Mouse (Mus musculus) forebrain, embryonic 16.5 days (tissue): ENCODE measurements around the gene Upk3bl. TPM values are rescaled to one million over a fixed set of nuclear protein-coding genes. Genes with fewer than 3 reads are reported as not detected.
"Not testable (repeated sequence)": the region's sequence is repeated elsewhere in the genome, so short reads cannot be mapped to it uniquely, and the experiment has no call there.

Source experiments
- ATAC-seq: fragments of 200-750 bp; cut with Nextera tagmentation; 2 replicates; pipeline ENCODE4 v1.8.0; 2017; ENCODE audit warnings: mild to moderate bottlenecking, moderate library complexity
- H3K27ac ChIP-seq: fragments of 300-500 bp; sonication (generic); 2 replicates; pipeline ENCODE4 v1.5.1; 2014; ENCODE audit warnings: low read length, control low read depth
- H3K27me3 ChIP-seq: fragments of 300-500 bp; sonication (generic); replicated peaks from 2 replicates; pipeline ENCODE4 v1.6.1; 2014; ENCODE audit warnings: low read length; ENCODE audit not compliant: control insufficient read depth, insufficient read depth
- H3K36me3 ChIP-seq: fragments of 300-500 bp; sonication (generic); 2 replicates; pipeline ENCODE4 v1.6.1; 2014; ENCODE audit not compliant: control insufficient read depth, insufficient read depth
- H3K4me1 ChIP-seq: fragments of 300-500 bp; sonication (generic); replicated peaks from 2 replicates; pipeline ENCODE4 v1.6.1; 2014; ENCODE audit warnings: low read length; ENCODE audit not compliant: control insufficient read depth, insufficient read depth
- H3K4me2 ChIP-seq: fragments of 300-500 bp; sonication (generic); 2 replicates; pipeline ENCODE4 v1.6.1; 2014; ENCODE audit warnings: mild to moderate bottlenecking, low read length, control low read depth
- H3K4me3 ChIP-seq: fragments of 300-500 bp; sonication (generic); replicated peaks from 2 replicates; pipeline ENCODE4 v1.5.1; 2014; ENCODE audit warnings: mild to moderate bottlenecking, low read length, control low read depth
- H3K9ac ChIP-seq: fragments of 300-500 bp; sonication (generic); replicated peaks from 2 replicates; pipeline ENCODE4 v1.6.1; 2014; ENCODE audit warnings: low read depth, low read length, control low read depth
- H3K9me3 ChIP-seq: fragments of 300-500 bp; sonication (generic); 2 replicates; pipeline ENCODE4 v1.6.1; 2016; ENCODE audit warnings: low read length; ENCODE audit not compliant: control insufficient read depth
- WGBS: fragments of 180-500 bp; shearing (Covaris S2); extraction: QIAGEN DNeasy Blood & Tissue Kit; methylation state at CpG from one replicate; pipeline ENCODE4 v1.1.7; 2014; 5-methylcytosine and 5-hydroxymethylcytosine counted together
- polyA plus RNA-seq: library from polyadenylated mRNA; unstranded; fragments of >200 nt; fragmentation: Nextera tagmentation; extraction: Ambion mirVana; gene quantifications from 2 replicates; pipeline ENCODE4 v1.2.1, GENCODE M21; 2015

Gene Upk3bl
- polyA plus RNA-seq, 1 experiment from 2014 or later: not detected

DNA sequence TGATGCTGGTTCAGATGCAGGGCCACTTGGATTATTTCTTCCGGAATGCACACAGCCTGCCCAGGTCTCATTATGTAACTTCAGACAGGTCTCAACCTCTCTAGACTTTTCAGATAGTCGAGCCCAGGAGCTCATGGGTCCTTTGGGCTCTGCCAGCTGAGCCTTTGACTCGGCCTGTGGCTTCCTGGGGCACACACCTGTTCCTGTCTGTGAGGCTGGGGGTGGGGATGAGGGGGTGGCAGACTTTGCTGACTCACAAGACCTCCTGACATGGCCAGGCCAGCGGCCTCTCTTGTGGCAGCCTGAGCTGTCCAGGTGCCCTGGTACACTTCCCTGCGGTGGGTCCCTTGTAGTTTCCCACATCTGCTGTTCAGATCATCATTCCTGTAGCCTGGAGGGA lies 37.6 kb downstream of the Upk3bl start:
- H3K9ac ChIP-seq: no peak overlapping the region
- H3K4me3 ChIP-seq: no peak overlapping the region
- H3K4me1 ChIP-seq: no peaks in the 10 kb centered on the region
- WGBS: 74% methylated on average over 5 of the region's 5 CpGs
- no peak overlapping the region for H3K27ac ChIP-seq
- H3K27me3 ChIP-seq: no peaks in the 10 kb centered on the region
- no peaks in the 10 kb centered on the region for H3K36me3 ChIP-seq
- no peak for ATAC-seq
- H3K4me2 ChIP-seq: no peak overlapping the region
- no peaks in the 10 kb centered on the region for H3K9me3 ChIP-seq

DNA sequence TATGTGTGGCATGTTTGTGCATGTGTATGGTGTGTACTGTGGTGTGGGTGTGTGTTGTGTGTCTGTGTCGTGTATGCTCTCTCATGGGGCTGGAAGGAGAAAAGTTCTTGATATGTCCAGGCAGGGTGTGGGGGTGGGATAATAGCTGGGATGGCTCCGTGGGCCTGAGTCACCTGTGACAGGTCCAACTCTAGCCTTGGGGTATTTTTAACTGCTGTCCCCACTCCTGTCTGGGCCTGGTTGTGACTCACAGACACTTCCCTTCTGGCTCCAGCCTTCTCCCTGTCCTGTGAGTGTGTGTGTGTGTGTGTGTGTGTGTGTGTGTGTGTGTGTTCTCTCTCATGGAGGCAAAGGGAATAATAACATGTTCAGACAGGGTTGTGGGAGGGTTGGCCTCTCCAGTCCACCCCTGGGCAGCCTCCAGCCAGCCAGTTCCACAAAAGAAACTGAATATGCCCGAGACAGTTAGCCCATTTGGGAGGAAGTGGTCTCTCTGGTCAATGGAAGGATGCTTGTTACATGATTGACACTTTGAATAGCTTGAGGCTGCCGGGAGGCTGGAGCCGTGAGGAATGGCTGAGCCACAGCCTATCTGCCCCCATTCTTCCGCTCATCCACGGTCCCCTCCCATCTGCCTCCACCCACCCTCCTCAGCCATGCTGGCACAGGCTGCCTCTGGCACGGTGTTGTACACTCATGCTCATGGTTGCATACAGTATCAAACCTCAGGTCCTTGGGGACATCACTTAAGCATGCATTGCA lies 40.1 kb downstream of the Upk3bl start:
- 46% methylated on average over 8 of the region's 8 CpGs for WGBS

DNA sequence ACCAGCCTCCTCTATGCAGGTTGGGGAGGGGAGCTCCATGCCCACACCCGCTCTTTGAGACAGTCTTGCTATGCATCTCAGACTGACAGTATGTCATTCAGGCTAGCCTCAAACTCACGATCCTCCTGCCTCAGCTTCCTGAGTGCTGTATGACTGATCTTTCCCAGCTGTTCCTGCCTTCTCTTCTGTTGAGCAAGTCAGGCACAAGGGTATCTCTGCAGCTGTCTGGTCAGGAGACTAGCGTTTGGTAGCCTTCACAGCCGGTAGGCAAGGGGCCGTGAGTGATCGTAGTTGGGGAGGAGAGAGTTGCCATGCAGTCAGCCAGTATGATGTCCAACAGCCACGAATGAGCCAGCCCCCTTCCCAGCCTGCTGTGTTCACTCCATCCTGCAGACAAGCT lies 40.8 kb downstream of the Upk3bl start:
- no peaks in the 10 kb centered on the region for H3K27me3 ChIP-seq
- no peak for ATAC-seq
- H3K9ac ChIP-seq: no peak overlapping the region
- H3K27ac ChIP-seq: no peak overlapping the region
- no peak overlapping the region for H3K4me2 ChIP-seq
- WGBS: 68% methylated on average over 7 of the region's 7 CpGs
- no peak overlapping the region for H3K4me3 ChIP-seq
- H3K36me3 ChIP-seq: no peaks in the 10 kb centered on the region
- H3K9me3 ChIP-seq: no peaks in the 10 kb centered on the region
- H3K4me1 ChIP-seq: no peaks in the 10 kb centered on the region

More for the DNA sequence above, 40.1 kb downstream of the Upk3bl start:
- no peak for ATAC-seq
- Histone ChIP-seq H3K4me1 (no peaks in the 10 kb centered on the region), H3K9ac (no peak overlapping the region), H3K9me3 (no peaks in the 10 kb centered on the region), H3K4me3 (no peak overlapping the region), H3K4me2 (no peak overlapping the region), H3K27ac (no peak overlapping the region), H3K36me3 (no peaks in the 10 kb centered on the region), H3K27me3 (no peaks in the 10 kb centered on the region)

DNA sequence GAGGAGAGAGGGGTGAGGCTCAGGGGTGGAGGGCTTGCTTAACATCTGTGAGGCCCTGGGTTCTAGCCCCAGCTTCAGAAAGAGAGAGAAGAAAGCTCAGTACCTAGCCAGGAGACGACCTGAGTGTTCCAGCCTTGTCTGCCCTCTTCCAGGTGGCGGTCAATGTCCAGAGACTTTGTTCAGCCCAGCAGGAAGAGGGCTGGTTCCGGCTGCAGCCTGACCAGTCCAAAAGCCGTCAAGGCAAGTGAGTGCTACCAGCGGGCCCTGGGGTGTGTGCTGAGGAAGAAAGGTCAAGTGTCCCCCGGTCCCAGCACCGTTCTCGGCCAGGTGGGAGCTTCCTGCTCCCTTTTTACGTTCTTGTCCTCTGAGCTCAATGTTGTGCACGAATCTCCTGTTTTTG lies 44.2 kb downstream of the Upk3bl start:
- peaks cover 6% of the 10 kb centered on the region; the same call in 1 of the 2 replicates for H3K4me1 ChIP-seq
- 84% methylated on average over 10 of the region's 10 CpGs for WGBS
- no peaks in the 10 kb centered on the region for H3K36me3 ChIP-seq
- H3K27me3 ChIP-seq: 0 out of 2 replicates have a peak, but pooled peaks cover 2% of the 10 kb centered on the region
- no peak overlapping the region for H3K27ac ChIP-seq
- no peak overlapping the region for H3K4me2 ChIP-seq
- no peak for ATAC-seq
- H3K9ac ChIP-seq: no peak overlapping the region
- H3K4me3 ChIP-seq: no peak overlapping the region
- H3K9me3 ChIP-seq: no peaks in the 10 kb centered on the region

DNA sequence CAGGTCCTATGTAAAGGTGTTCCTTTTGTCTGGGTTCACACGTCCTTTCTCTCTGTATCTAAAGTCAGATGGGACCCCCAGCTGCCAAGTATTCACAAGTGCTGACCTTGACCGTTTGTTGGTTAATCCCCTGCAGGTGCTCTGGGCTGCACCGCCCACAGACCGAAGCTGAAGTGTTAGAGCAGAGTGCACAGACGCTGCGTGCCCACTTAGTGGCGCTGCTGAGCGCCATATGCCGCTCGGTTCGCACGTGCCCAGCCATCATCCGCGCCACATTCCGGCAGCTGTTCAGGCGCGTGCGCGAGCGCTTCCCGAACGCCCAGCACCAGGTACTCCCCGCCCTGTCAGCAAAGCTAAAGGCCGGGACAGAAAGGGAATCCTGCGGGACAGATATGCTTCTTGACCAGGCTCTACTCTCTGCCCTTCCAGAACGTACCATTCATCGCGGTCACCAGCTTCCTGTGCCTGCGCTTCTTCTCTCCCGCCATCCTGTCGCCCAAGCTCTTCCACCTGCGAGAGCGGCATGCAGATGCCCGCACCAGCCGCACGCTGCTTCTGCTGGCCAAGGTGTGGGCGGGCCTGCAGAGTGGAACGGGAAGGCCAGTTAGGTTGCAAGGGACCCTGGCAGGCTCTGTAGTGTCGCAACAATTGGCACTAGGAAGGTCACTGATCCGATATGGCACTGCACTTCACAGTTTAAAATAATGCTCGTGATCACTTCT lies 48.0 kb downstream of the Upk3bl start:
- ATAC-seq: peak; percentile 94
- WGBS: 6% methylated on average over 41 of the region's 41 CpGs
- Histone ChIP-seq H3K9me3 (no peaks in the 10 kb centered on the region), H3K4me1 (peaks cover 6% of the 10 kb centered on the region; the same call in 1 of the 2 replicates), H3K36me3 (no peaks in the 10 kb centered on the region), H3K9ac (peak overlapping the region; percentile 62), H3K4me3 (peak overlapping the region; percentile 44), H3K4me2 (peak overlapping the region; percentile 82), H3K27ac (no peak overlapping the region), H3K27me3 (0 out of 2 replicates have a peak, but pooled peaks cover 2% of the 10 kb centered on the region)

DNA sequence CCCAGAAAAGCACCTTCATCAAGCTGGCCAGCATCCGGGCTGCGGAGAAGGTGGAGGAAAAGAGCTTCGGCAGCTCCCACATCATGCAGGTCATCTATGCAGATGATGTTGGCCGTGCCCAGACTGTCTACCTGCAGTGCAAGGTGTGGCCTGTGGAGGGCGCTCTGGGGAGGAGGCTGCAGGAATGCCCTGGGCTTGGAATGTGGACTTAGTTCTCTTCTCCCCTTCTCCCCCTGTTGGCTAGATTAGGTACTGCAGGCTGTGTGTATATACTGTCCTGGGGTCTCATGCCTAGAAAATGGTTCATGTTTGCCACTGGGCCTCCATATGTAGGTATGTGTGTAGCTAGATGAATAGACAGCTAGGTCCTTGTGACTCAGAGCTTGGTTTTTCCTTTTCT lies 50.2 kb downstream of the Upk3bl start:
- Histone ChIP-seq H3K9ac (no peak overlapping the region), H3K4me1 (peaks cover 6% of the 10 kb centered on the region; the same call in 1 of the 2 replicates), H3K4me2 (no peak overlapping the region), H3K27me3 (0 out of 2 replicates have a peak, but pooled peaks cover 2% of the 10 kb centered on the region), H3K27ac (no peak overlapping the region), H3K9me3 (no peaks in the 10 kb centered on the region), H3K4me3 (no peak overlapping the region), H3K36me3 (no peaks in the 10 kb centered on the region)
- WGBS: 91% methylated on average over 5 of the region's 5 CpGs
- ATAC-seq: no peak

DNA sequence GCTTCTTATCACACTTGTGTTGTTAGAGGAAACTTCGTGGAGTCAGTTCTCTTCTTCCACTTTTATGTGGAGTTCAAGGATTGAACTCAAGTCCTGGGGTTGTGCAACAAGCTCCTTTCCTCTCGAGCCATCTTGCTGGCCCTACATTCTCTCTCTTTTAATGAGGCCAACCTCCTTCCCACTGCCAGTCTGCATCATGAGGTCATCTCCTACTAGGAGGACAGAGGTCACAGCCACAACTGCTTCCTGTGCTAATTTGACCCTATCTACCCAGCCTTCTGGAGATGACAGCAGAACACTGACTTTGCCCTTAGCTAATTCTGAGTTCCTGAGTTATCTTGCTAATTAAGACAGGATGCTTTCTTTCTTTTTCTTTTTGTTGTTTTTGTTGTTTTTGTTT lies 54.2 kb downstream of the Upk3bl start:
- H3K9ac ChIP-seq: no peak overlapping the region
- H3K4me2 ChIP-seq: no peak overlapping the region
- no peaks in the 10 kb centered on the region for H3K9me3 ChIP-seq
- H3K27ac ChIP-seq: no peak overlapping the region
- H3K36me3 ChIP-seq: no peaks in the 10 kb centered on the region
- no peak overlapping the region for H3K4me3 ChIP-seq
- ATAC-seq: no peak
- H3K27me3 ChIP-seq: no peaks in the 10 kb centered on the region
- 60% methylated on average over 2 of the region's 2 CpGs for WGBS
- H3K4me1 ChIP-seq: no peaks in the 10 kb centered on the region

DNA sequence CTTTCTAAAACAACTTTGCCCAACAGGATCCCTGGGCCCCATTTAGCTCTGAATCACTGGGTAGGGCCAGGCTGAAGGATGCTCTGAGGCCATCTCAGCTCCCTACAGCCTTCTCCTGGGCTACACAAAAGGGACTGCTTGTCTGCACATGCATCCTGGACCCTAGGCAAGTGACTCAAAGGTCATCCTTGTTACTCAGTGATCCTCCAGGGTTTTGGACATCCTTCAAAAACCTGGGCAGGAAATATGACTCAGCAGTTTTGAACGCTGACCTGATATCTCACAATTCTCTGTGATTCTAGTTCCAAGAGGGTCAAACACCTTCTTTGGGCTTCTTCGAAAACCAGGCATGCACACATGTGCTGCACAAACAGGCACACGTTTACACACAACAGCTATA lies 54.8 kb downstream of the Upk3bl start:
- Histone ChIP-seq H3K4me3 (no peak overlapping the region), H3K9me3 (no peaks in the 10 kb centered on the region), H3K4me1 (no peaks in the 10 kb centered on the region), H3K9ac (no peak overlapping the region), H3K4me2 (no peak overlapping the region), H3K27ac (no peak overlapping the region), H3K27me3 (no peaks in the 10 kb centered on the region), H3K36me3 (no peaks in the 10 kb centered on the region)
- WGBS: 87% methylated on average over 3 of the region's 3 CpGs
- no peak for ATAC-seq

DNA sequence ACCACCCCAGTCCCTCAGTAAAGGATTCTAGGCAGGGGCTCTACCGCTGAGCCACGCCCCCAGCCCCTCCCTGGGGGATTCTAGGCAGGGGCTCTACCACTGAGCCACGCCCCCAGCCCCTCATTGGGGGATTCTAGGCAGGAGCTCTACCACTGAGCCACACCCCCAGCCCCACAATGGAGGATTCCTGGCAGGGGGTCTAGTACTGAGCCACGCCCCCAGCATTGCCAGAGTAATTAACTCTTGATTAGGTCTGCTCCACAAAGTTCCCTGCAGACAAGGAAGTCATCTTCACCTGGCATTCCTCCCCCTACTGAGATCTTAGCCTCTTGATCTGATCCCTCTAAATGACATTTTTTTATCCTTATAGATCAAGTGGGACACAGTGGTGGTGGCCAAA lies 59.3 kb downstream of the Upk3bl start:
- not testable (repeated sequence) for H3K9me3 ChIP-seq, H3K9ac ChIP-seq, H3K27ac ChIP-seq, ATAC-seq, H3K36me3 ChIP-seq, H3K4me3 ChIP-seq, H3K4me2 ChIP-seq, H3K27me3 ChIP-seq
- peaks cover 19% of the 10 kb centered on the region for H3K4me1 ChIP-seq
- 36% methylated on average over 4 of the region's 4 CpGs for WGBS
